Mouse (Mus musculus) fat pad, adult 2 months (tissue): Measurements from ENCODE around the gene Tnrc18.

Experiments used
- DNase-seq: peaks from one replicate; pipeline ENCODE4 v3.0.0-alpha.2; 2011; ENCODE audit warnings: low read depth, low spot score; ENCODE audit errors: extremely low read depth

The Tnrc18 gene

GRCm38 (mm10) chr5:142728301-142728700, 89.2 kb downstream of the Tnrc18 start:
- no peak for DNase-seq

- no peak for DNase-seq
These were observed 90.7 kb downstream of the Tnrc18 start for GRCm38 (mm10) chr5:142726748-142727147.

- DNase-seq = no peak
These were observed 93.2 kb downstream of the Tnrc18 start for GRCm38 (mm10) chr5:142724265-142724664.

GRCm38 (mm10) chr5:142723520-142724133, 93.8 kb downstream of the Tnrc18 start:
- no peak for DNase-seq

GRCm38 (mm10) chr5:142719897-142720296, 97.6 kb downstream of the Tnrc18 start:
- no peak for DNase-seq

- DNase-seq = no peak
These were observed 99.0 kb downstream of the Tnrc18 start for GRCm38 (mm10) chr5:142718486-142718885.

- DNase-seq = no peak
These were observed 99.4 kb downstream of the Tnrc18 start for GRCm38 (mm10) chr5:142718037-142718436.

- DNase-seq = no peak
These were observed 101.4 kb downstream of the Tnrc18 start for GRCm38 (mm10) chr5:142716056-142716455.

- no peak for DNase-seq
These were observed 102.4 kb downstream of the Tnrc18 start for GRCm38 (mm10) chr5:142715059-142715458.

- DNase-seq = no peak
These were observed 103.5 kb downstream of the Tnrc18 start for GRCm38 (mm10) chr5:142713966-142714365.

GRCm38 (mm10) chr5:142712373-142712772, 105.1 kb downstream of the Tnrc18 start:
- DNase-seq = no peak

GRCm38 (mm10) chr5:142709436-142709835, 108.0 kb downstream of the Tnrc18 start:
- DNase-seq = no peak

GRCm38 (mm10) chr5:142707709-142708108, 109.8 kb downstream of the Tnrc18 start:
- no peak for DNase-seq

GRCm38 (mm10) chr5:142703569-142703968, 113.9 kb downstream of the Tnrc18 start:
- no peak for DNase-seq

- DNase-seq = no peak
These were observed 114.8 kb downstream of the Tnrc18 start for GRCm38 (mm10) chr5:142702511-142703138.

- DNase-seq = no peak
These were observed 115.6 kb downstream of the Tnrc18 start for GRCm38 (mm10) chr5:142701651-142702510.

- no peak for DNase-seq
These were observed 116.4 kb downstream of the Tnrc18 start for GRCm38 (mm10) chr5:142700842-142701589.

GRCm38 (mm10) chr5:142697742-142698141, 119.7 kb downstream of the Tnrc18 start:
- DNase-seq = no peak

- no peak for DNase-seq
These were observed 120.6 kb downstream of the Tnrc18 start for GRCm38 (mm10) chr5:142696865-142697264.

GRCm38 (mm10) chr5:142696258-142696657, 121.2 kb downstream of the Tnrc18 start:
- DNase-seq = no peak
